Mouse (Mus musculus) embryonic facial prominence, embryonic 11.5 days (tissue): ENCODE results near the gene Csnk1e. TPM values are rescaled to one million over a fixed set of nuclear protein-coding genes. Genes with fewer than 3 reads are reported as not detected.

Experiments
- ATAC-seq: fragments of 200-750 bp; cut with Nextera tagmentation; replicated peaks from 2 replicates; pipeline ENCODE4 v1.8.0; 2017; ENCODE audit warnings: low read depth; ENCODE audit not compliant: insufficient number of reproducible peaks, low FRiP score, low TSS enrichment
- DNase-seq: peaks from one replicate; pipeline ENCODE4 v3.0.0-alpha.2; 2015; ENCODE audit warnings: low spot score
- H3K27ac ChIP-seq: fragments of 300-500 bp; sonication (generic); replicated peaks from 2 replicates; pipeline ENCODE4 v1.5.1; 2014; ENCODE audit warnings: mild to moderate bottlenecking, low read depth, low read length, control low read depth
- H3K27me3 ChIP-seq: fragments of 300-500 bp; sonication (generic); 2 replicates; pipeline ENCODE4 v1.6.1; 2014; ENCODE audit warnings: mild to moderate bottlenecking, low read length, moderate library complexity, mixed read lengths; ENCODE audit not compliant: control insufficient read depth, insufficient read depth
- H3K36me3 ChIP-seq: fragments of 300-500 bp; sonication (generic); replicated peaks from 2 replicates; pipeline ENCODE4 v1.6.1; 2014; ENCODE audit warnings: low read depth, mild to moderate bottlenecking, low read length, moderate library complexity, mixed read lengths; ENCODE audit not compliant: control insufficient read depth, insufficient read depth
- H3K4me1 ChIP-seq: fragments of 300-500 bp; sonication (generic); 2 replicates; pipeline ENCODE4 v1.6.1; 2014; ENCODE audit warnings: low read length, mixed read lengths; ENCODE audit not compliant: control insufficient read depth, insufficient read depth
- H3K4me2 ChIP-seq: fragments of 300-500 bp; sonication (generic); 2 replicates; pipeline ENCODE4 v1.6.1; 2014; ENCODE audit warnings: low read depth, mild to moderate bottlenecking, control low read depth, low read length, moderate library complexity
- H3K4me3 ChIP-seq: fragments of 300-500 bp; sonication (generic); 2 replicates; pipeline ENCODE4 v1.5.1; 2014; ENCODE audit warnings: low read depth, low read length, control low read depth
- H3K9ac ChIP-seq: fragments of 300-500 bp; sonication (generic); replicated peaks from 2 replicates; pipeline ENCODE4 v1.6.1; 2014; ENCODE audit warnings: mild to moderate bottlenecking, control low read depth, low read length
- H3K9me3 ChIP-seq: fragments of 300-500 bp; sonication (generic); replicated peaks from 2 replicates; pipeline ENCODE4 v1.6.1; 2016; ENCODE audit warnings: mild to moderate bottlenecking, low read length, inconsistent platforms, mixed read lengths; ENCODE audit not compliant: control insufficient read depth
- WGBS: fragments of 180-500 bp; shearing (Covaris S2); extraction: QIAGEN DNeasy Blood & Tissue Kit; methylation state at CpG from one replicate; pipeline ENCODE4 v1.1.7; 2014; 5-methylcytosine and 5-hydroxymethylcytosine counted together
- polyA plus RNA-seq: library from polyadenylated mRNA; unstranded; fragments of >200 nt; fragmentation: Nextera tagmentation; extraction: Ambion mirVana; gene quantifications from 2 replicates; pipeline ENCODE4 v1.2.1, GENCODE M21; 2014

The Csnk1e gene
- polyA plus RNA-seq, 1 experiment from 2014 or later, result 108 TPM

GRCm38 (mm10) chr15:79395281-79395680, 60.1 kb downstream of the Csnk1e start:
- no peak for DNase-seq
- Histone ChIP-seq H3K4me2 (no peak overlapping the region), H3K9ac (no peak overlapping the region), H3K27ac (no peak overlapping the region), H3K27me3 (no peaks in the 10 kb centered on the region), H3K4me3 (no peak overlapping the region), H3K36me3 (no peaks in the 10 kb centered on the region; the same call in 1 of the 2 replicates), H3K9me3 (no peaks in the 10 kb centered on the region), H3K4me1 (no peaks in the 10 kb centered on the region; the same call in 1 of the 2 replicates)
- ATAC-seq, result no peak
- WGBS, result 80% methylated on average over 6 of the region's 6 CpGs

GRCm38 (mm10) chr15:79394842-79395241, 60.5 kb downstream of the Csnk1e start:
- Histone ChIP-seq H3K4me3 (no peak overlapping the region), H3K4me2 (no peak overlapping the region), H3K27ac (no peak overlapping the region), H3K27me3 (no peaks in the 10 kb centered on the region), H3K36me3 (no peaks in the 10 kb centered on the region; the same call in 1 of the 2 replicates), H3K4me1 (no peaks in the 10 kb centered on the region; the same call in 1 of the 2 replicates), H3K9me3 (no peaks in the 10 kb centered on the region), H3K9ac (no peak overlapping the region)
- ATAC-seq (no peak), DNase-seq (no peak)
- WGBS, result 75% methylated on average over 4 of the region's 4 CpGs

GRCm38 (mm10) chr15:79393101-79393500, 62.3 kb downstream of the Csnk1e start:
- no peak overlapping the region for H3K27ac ChIP-seq
- WGBS, result 72% methylated on average over 6 of the region's 6 CpGs

GRCm38 (mm10) chr15:79392527-79392926, 62.8 kb downstream of the Csnk1e start:
- no peaks in the 10 kb centered on the region; the same call in 1 of the 2 replicates for H3K4me1 ChIP-seq
- no peak overlapping the region for H3K9ac ChIP-seq
- no peak overlapping the region for H3K4me3 ChIP-seq
- ATAC-seq (no peak), DNase-seq (no peak)
- no peaks in the 10 kb centered on the region for H3K9me3 ChIP-seq
- H3K27ac ChIP-seq, result no peak overlapping the region
- no peaks in the 10 kb centered on the region; the same call in 1 of the 2 replicates for H3K36me3 ChIP-seq
- H3K27me3 ChIP-seq, result no peaks in the 10 kb centered on the region
- 83% methylated on average over 5 of the region's 5 CpGs for WGBS
- no peak overlapping the region for H3K4me2 ChIP-seq

More at GRCm38 (mm10) chr15:79393101-79393500, 62.3 kb downstream of the Csnk1e start:
- Histone ChIP-seq H3K4me2 (no peak overlapping the region), H3K9ac (no peak overlapping the region), H3K4me1 (no peaks in the 10 kb centered on the region; the same call in 1 of the 2 replicates), H3K36me3 (no peaks in the 10 kb centered on the region; the same call in 1 of the 2 replicates), H3K9me3 (no peaks in the 10 kb centered on the region), H3K4me3 (no peak overlapping the region), H3K27me3 (no peaks in the 10 kb centered on the region)
- no peak for ATAC-seq
- no peak for DNase-seq

- no peaks in the 10 kb centered on the region for H3K9me3 ChIP-seq
- no peaks in the 10 kb centered on the region; the same call in 1 of the 2 replicates for H3K36me3 ChIP-seq
- ATAC-seq (no peak), DNase-seq (no peak)
- 52% methylated on average over 7 of the region's 7 CpGs for WGBS
- H3K9ac ChIP-seq, result no peak overlapping the region
- H3K4me2 ChIP-seq, result no peak overlapping the region
- H3K27me3 ChIP-seq, result no peaks in the 10 kb centered on the region
- H3K27ac ChIP-seq, result no peak overlapping the region
- no peak overlapping the region for H3K4me3 ChIP-seq
- no peaks in the 10 kb centered on the region; the same call in 1 of the 2 replicates for H3K4me1 ChIP-seq
Observed at GRCm38 (mm10) chr15:79391447-79392093, 63.8 kb downstream of the Csnk1e start.

- Histone ChIP-seq H3K9ac (no peak overlapping the region), H3K9me3 (no peaks in the 10 kb centered on the region), H3K4me1 (no peaks in the 10 kb centered on the region; the same call in 1 of the 2 replicates), H3K27ac (no peak overlapping the region), H3K4me2 (no peak overlapping the region), H3K27me3 (no peaks in the 10 kb centered on the region), H3K36me3 (no peaks in the 10 kb centered on the region; the same call in 1 of the 2 replicates), H3K4me3 (no peak overlapping the region)
- no peak for DNase-seq
- WGBS, result 82% methylated on average over 6 of the region's 6 CpGs
- no peak for ATAC-seq
Observed at GRCm38 (mm10) chr15:79390434-79390833, 64.9 kb downstream of the Csnk1e start.

- H3K27ac ChIP-seq, result no peak overlapping the region
- no peaks in the 10 kb centered on the region for H3K9me3 ChIP-seq
- ATAC-seq (no peak), DNase-seq (no peak)
- H3K27me3 ChIP-seq, result no peaks in the 10 kb centered on the region
- no peaks in the 10 kb centered on the region for H3K4me1 ChIP-seq
- H3K9ac ChIP-seq, result no peak overlapping the region
- no peaks in the 10 kb centered on the region for H3K36me3 ChIP-seq
- no peak overlapping the region for H3K4me3 ChIP-seq
- 74% methylated on average over 6 of the region's 6 CpGs for WGBS
- H3K4me2 ChIP-seq, result no peak overlapping the region
Observed at GRCm38 (mm10) chr15:79388171-79388570, 67.2 kb downstream of the Csnk1e start.

- Histone ChIP-seq H3K36me3 (no peaks in the 10 kb centered on the region), H3K4me3 (no peak overlapping the region), H3K9me3 (no peaks in the 10 kb centered on the region), H3K27me3 (no peaks in the 10 kb centered on the region), H3K4me2 (no peak overlapping the region), H3K9ac (no peak overlapping the region), H3K4me1 (no peaks in the 10 kb centered on the region), H3K27ac (no peak overlapping the region)
- no peak for ATAC-seq
- no peak for DNase-seq
- 83% methylated on average over 7 of the region's 7 CpGs for WGBS
Observed at GRCm38 (mm10) chr15:79387611-79388010, 67.8 kb downstream of the Csnk1e start.
